Mouse (Mus musculus) cerebellum, adult 2 months (tissue): ENCODE measurements at regions not wholly inside any gene's neighbourhood (a gene's known extent, or its start where the extent isn't known, plus 50 kb on each side); places are given as distances from the start of the nearest gene placed in this dataset.

ENCODE experiments used
- CTCF ChIP-seq: fragments of 200-500 bp; IDR thresholded peaks from 2 replicates; pipeline ENCODE4 v1.5.1; 2011; ENCODE audit warnings: low read depth, mild to moderate bottlenecking, control low read depth, low read length, moderate library complexity, borderline replicate concordance; ENCODE audit not compliant: insufficient read depth
- POLR2A ChIP-seq: fragments of 200-500 bp; IDR thresholded peaks from 2 replicates; pipeline ENCODE4 v1.6.1; 2011; ENCODE audit warnings: low read length, control low read depth, borderline replicate concordance; ENCODE audit not compliant: insufficient read depth

DNA sequence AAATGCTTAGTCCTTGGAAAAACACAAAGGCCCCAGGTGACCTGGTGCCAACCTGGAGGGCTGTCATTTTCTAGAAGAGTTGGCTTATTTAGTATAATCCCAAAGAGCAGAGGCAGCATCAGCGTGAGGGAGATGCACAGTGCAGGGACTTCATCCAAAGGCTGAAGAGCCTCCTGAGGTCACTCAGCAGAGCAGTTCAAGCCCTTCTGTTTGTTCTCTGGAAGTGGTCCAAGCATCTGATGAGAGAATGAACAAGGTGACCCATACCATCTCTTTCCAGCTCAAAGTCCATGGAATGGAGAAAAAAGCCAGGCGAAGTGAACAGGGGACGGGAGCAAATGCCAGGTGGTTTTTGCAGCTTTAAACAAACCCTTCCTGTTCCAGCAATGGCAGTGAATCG is 695.9 kb downstream of the Diaph3 start:
- TF ChIP-seq CTCF (no peak), POLR2A (no peak)
